Mouse (Mus musculus) lung, postnatal 36 days (tissue): ENCODE measurements around the gene Rps21.
"Not testable (repeated sequence)": the region's sequence is repeated elsewhere in the genome, so short reads cannot be mapped to it uniquely, and the experiment has no call there.

Experiments used
- DNase-seq: peaks from one replicate; pipeline ENCODE4 v3.0.0; 2022; ENCODE audit warnings: mixed read lengths

Rps21 gene

GRCm38 (mm10) chr2:180230482-180230881 is 26.7 kb upstream of the Rps21 start:
- DNase-seq: peak; percentile 47

- no peak for DNase-seq
Observed at GRCm38 (mm10) chr2:180233101-180233904, 23.9 kb upstream of the Rps21 start.

- DNase-seq: no peak
Observed at GRCm38 (mm10) chr2:180234353-180234752, 22.8 kb upstream of the Rps21 start.

GRCm38 (mm10) chr2:180234980-180235379 is 22.2 kb upstream of the Rps21 start:
- DNase-seq: peak; percentile 66

GRCm38 (mm10) chr2:180235788-180236187 is 21.4 kb upstream of the Rps21 start:
- DNase-seq: no peak

- DNase-seq: no peak
Observed at GRCm38 (mm10) chr2:180236500-180236899, 20.7 kb upstream of the Rps21 start.

GRCm38 (mm10) chr2:180236930-180237329 is 20.2 kb upstream of the Rps21 start:
- DNase-seq: no peak

- no peak for DNase-seq
Observed at GRCm38 (mm10) chr2:180237601-180238345, 19.4 kb upstream of the Rps21 start.

- no peak for DNase-seq
Observed at GRCm38 (mm10) chr2:180238591-180238990, 18.6 kb upstream of the Rps21 start.

GRCm38 (mm10) chr2:180243108-180243507 is 14.1 kb upstream of the Rps21 start:
- DNase-seq: peak; percentile 76

- no peak for DNase-seq
Observed at GRCm38 (mm10) chr2:180247916-180248315, 9.3 kb upstream of the Rps21 start.

- DNase-seq: no peak
Observed at GRCm38 (mm10) chr2:180248947-180249660, 8.1 kb upstream of the Rps21 start.

GRCm38 (mm10) chr2:180250930-180251611 is 6.1 kb upstream of the Rps21 start:
- peak; percentile 86 for DNase-seq

GRCm38 (mm10) chr2:180251838-180252237 is 5.3 kb upstream of the Rps21 start:
- DNase-seq: no peak

- DNase-seq: no peak
Observed at GRCm38 (mm10) chr2:180254436-180255209, 2.6 kb upstream of the Rps21 start.

GRCm38 (mm10) chr2:180255701-180256100 is 1.5 kb upstream of the Rps21 start:
- no peak for DNase-seq

- no peak for DNase-seq
Observed at GRCm38 (mm10) chr2:180256296-180257000, 729 bp upstream of the Rps21 start.

- no peak for DNase-seq
Observed at GRCm38 (mm10) chr2:180257963-180258865, 1.0 kb downstream of the Rps21 start.

- not testable (repeated sequence) for DNase-seq
Observed at GRCm38 (mm10) chr2:180258951-180259484, 1.8 kb downstream of the Rps21 start.
